Mouse (Mus musculus): ENCODE results near the gene Gm17018. TPM values are rescaled to one million over a fixed set of nuclear protein-coding genes. Genes with fewer than 3 reads are reported as not detected.

Gm17018 gene
- 10.9 and 16.3 TPM in 2 replicates for polyA plus RNA-seq (2012; rRNA removed)

DNA sequence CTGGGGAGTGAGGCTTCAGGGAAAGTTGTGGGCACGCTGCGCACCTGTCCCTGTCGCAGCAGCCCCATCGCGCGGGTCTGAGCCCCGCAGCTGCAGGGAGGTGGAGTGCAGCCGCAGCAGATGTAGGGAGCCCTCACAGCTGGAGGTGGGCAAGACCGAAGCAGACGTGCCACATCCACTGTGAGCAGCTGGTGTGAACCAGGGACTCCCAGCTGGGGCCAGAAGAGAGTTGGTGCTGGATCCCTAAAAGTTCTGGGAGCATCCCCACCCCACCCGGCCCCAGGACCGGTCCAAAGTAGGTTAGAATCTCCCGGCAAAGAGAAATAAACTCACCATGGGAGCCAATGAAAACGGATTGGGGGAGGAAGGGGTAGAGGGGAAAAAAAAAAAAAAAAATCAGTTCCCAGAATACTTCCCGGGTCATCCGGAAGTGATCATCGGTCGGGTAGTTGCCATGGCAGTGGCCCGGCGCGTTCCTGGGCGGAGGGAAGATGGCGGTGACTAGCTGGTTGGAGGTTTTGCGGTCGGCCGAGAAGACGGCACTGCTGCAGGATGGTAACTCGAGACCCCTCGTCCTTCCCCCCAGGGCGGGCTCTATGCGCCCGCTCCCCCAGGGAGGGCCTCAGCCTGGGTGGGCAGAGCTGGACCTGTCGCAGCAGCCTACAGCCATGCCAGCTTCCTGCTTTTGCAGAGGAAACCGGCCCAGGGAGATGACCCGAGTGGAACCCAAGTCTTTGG, at the start of gene Gm17018, which contains the start of gene Poll:
Gm17018 (plus strand) TSS at position 463 of the 738 bp plus-strand sequence.
Poll (minus strand) TSS at position 379 of the 738 bp plus-strand sequence.
- Histone ChIP-seq H3K27ac (ENCODE audit: insufficient read depth, low read depth, low read length) (no peak within 1 kb of the TSS), H3K36me3 (ENCODE audit: control insufficient read depth, insufficient read depth, low read length) (no peaks in the 10 kb centered on the region), H3K27me3 (replicated peaks; ENCODE audit: control insufficient read depth, insufficient read depth, low read length) (no peaks in the 10 kb centered on the region), H3K4me1 (ENCODE audit: control insufficient read depth, insufficient read depth, low read length) (peaks cover 5% of the 10 kb centered on the region; the same call in 1 of the 2 replicates), H3K4me3 (ENCODE audit: insufficient read depth, low read depth, low read length) (peak within 1 kb of the TSS; percentile 98)
- WGBS: under 1% methylated on average over 35 of the region's 35 CpGs
- DNase-seq: peak; percentile 89
- peak; percentile 17 for TF ChIP-seq POLR2A (IDR thresholded peaks at IDR 0.05; ENCODE audit: low read depth, low read length)
- no peak for TF ChIP-seq CTCF (conservative IDR thresholded peaks at IDR 0.05; ENCODE audit: insufficient read depth, insufficient read length, low read depth, low read length)

DNA sequence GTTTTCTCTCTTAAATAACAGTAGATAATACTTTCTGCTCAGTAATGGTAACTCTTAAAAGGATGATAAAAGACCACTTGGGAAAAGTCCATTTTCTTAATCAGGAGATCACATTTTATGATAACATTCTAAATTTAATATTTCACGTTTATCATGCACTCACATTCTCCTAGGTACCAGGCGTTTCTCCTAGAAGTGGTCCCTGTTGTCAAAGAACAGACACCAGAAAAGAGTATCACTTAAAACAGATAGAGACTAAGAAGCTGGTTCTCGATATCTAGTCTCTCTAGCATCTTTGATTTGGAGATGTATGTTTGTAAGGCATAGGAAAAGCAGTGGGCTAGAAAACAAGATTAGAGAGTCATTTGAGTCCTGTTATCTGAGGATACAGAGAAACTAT, 49.7 kb upstream of the Gm17018 start:
- TF ChIP-seq CTCF (conservative IDR thresholded peaks at IDR 0.05; ENCODE audit: insufficient read depth, insufficient read length, low read depth, low read length): no peak
- no peak for TF ChIP-seq POLR2A (IDR thresholded peaks at IDR 0.05; ENCODE audit: low read depth, low read length)
- 83% methylated on average over 3 of the region's 3 CpGs for WGBS
- no peak overlapping the region for H3K27ac ChIP-seq (ENCODE audit: insufficient read depth, low read depth, low read length)

DNA sequence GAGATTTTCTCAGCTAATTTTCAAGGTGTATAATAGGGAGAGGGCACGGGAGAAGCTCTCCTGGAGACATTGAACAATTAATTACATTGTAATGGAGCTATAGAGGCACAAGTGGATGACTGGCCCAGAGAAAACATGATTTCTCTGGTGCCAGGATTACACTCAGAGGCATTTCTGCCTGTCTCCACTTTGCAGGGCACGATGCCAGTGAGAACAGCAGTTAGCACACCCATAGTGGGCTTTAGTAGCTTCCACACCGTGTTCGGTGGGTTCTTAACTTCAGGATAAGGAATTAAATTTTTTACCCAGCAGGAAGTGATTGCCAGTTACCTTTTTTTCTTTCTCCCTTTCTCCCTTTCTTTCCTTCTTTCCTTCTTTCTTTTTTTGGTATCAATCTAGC, 49.0 kb upstream of the Gm17018 start:
- DNase-seq: no peak
- 85% methylated on average over 4 of the region's 4 CpGs for WGBS

More for the DNA sequence above, 49.7 kb upstream of the Gm17018 start:
- Histone ChIP-seq H3K4me1 (ENCODE audit: control insufficient read depth, insufficient read depth, low read length) (no peaks in the 10 kb centered on the region), H3K36me3 (ENCODE audit: control insufficient read depth, insufficient read depth, low read length) (no peaks in the 10 kb centered on the region; the same call in 1 of the 2 replicates), H3K27me3 (replicated peaks; ENCODE audit: control insufficient read depth, insufficient read depth, low read length) (no peaks in the 10 kb centered on the region), H3K4me3 (ENCODE audit: insufficient read depth, low read depth, low read length) (no peak overlapping the region)
- DNase-seq: no peak

DNA sequence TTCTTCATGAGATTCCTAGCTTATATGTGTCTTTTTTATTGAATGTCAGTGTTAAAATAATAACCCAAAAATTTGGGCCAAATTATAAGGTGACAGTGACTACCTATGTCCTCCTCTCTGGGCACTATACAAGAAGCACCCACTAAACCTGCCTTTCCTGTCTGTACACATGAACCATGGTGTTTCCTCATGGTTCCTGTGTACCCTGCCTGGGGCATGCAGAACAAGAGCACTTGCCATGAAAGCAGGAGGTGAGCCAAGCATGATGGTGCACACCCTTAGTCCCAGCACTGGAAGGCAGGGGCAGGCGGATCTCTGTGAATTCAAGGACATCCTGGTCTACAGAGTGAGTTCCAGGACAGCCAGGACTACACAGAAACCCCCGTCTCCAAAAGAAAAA, 45.1 kb upstream of the Gm17018 start:
- 91% methylated on average over 2 of the region's 2 CpGs for WGBS
- Histone ChIP-seq H3K36me3 (ENCODE audit: control insufficient read depth, insufficient read depth, low read length) (no peaks in the 10 kb centered on the region; the same call in 1 of the 2 replicates), H3K4me1 (ENCODE audit: control insufficient read depth, insufficient read depth, low read length) (no peaks in the 10 kb centered on the region), H3K27ac (ENCODE audit: insufficient read depth, low read depth, low read length) (no peak overlapping the region), H3K27me3 (replicated peaks; ENCODE audit: control insufficient read depth, insufficient read depth, low read length) (no peaks in the 10 kb centered on the region), H3K4me3 (ENCODE audit: insufficient read depth, low read depth, low read length) (no peak overlapping the region)
- TF ChIP-seq CTCF (conservative IDR thresholded peaks at IDR 0.05; ENCODE audit: insufficient read depth, insufficient read length, low read depth, low read length) (no peak), POLR2A (IDR thresholded peaks at IDR 0.05; ENCODE audit: low read depth, low read length) (no peak)
- DNase-seq: no peak

More for the DNA sequence above, 49.0 kb upstream of the Gm17018 start:
- no peak overlapping the region for H3K27ac ChIP-seq (ENCODE audit: insufficient read depth, low read depth, low read length)
- H3K4me1 ChIP-seq (ENCODE audit: control insufficient read depth, insufficient read depth, low read length): no peaks in the 10 kb centered on the region
- no peak for TF ChIP-seq CTCF (conservative IDR thresholded peaks at IDR 0.05; ENCODE audit: insufficient read depth, insufficient read length, low read depth, low read length)
- H3K36me3 ChIP-seq (ENCODE audit: control insufficient read depth, insufficient read depth, low read length): no peaks in the 10 kb centered on the region; the same call in 1 of the 2 replicates
- H3K4me3 ChIP-seq (ENCODE audit: insufficient read depth, low read depth, low read length): no peak overlapping the region
- no peaks in the 10 kb centered on the region for H3K27me3 ChIP-seq (replicated peaks; ENCODE audit: control insufficient read depth, insufficient read depth, low read length)

DNA sequence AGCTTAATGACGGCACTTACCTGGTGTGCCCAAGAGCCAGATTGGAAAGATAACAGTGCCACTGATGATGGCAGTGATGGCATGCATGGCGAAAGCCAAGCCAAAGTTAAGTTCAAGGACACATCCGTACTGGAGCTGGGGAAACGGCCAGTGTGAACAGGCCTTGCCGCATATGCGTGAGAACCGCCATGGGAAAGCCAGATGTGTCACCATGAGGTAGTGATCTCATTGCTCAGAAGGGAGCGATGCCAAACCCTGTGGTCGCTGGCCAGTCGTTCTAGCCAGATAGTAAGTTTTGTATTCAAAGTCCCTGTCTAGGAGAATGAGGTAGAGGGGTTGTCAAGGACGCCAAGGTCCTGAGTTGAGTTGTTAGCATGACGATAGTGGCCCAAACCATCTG, 44.2 kb upstream of the Gm17018 start:
- no peak overlapping the region for H3K27ac ChIP-seq (ENCODE audit: insufficient read depth, low read depth, low read length)
- H3K36me3 ChIP-seq (ENCODE audit: control insufficient read depth, insufficient read depth, low read length): no peaks in the 10 kb centered on the region; the same call in 1 of the 2 replicates
- WGBS: 91% methylated on average over 12 of the region's 12 CpGs
- no peak for TF ChIP-seq CTCF (conservative IDR thresholded peaks at IDR 0.05; ENCODE audit: insufficient read depth, insufficient read length, low read depth, low read length)
- H3K27me3 ChIP-seq (replicated peaks; ENCODE audit: control insufficient read depth, insufficient read depth, low read length): no peaks in the 10 kb centered on the region
- no peak overlapping the region for H3K4me3 ChIP-seq (ENCODE audit: insufficient read depth, low read depth, low read length)
- no peaks in the 10 kb centered on the region for H3K4me1 ChIP-seq (ENCODE audit: control insufficient read depth, insufficient read depth, low read length)
- DNase-seq: no peak

DNA sequence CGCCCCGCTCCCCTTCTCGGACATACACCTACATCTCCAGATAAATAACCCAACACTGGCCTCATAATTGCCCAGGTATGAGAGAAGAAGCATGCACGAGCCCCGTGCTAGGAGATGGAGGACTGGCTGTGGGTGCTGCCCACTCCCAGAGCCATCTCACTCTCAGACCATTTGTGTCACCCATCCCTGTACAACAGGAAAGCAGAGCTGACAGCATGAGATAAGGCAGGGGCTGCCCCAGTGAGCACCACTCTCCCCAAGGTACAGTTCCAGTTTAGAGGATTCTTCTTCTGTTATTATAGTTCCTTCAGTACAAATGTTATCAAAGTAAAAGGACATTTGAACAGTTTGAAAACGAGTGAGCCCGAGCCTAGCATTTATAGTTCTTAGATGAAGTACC, 33.0 kb upstream of the Gm17018 start:
- WGBS: 93% methylated on average over 7 of the region's 7 CpGs
- Histone ChIP-seq H3K36me3 (ENCODE audit: control insufficient read depth, insufficient read depth, low read length) (peaks cover 2% of the 10 kb centered on the region), H3K4me3 (ENCODE audit: insufficient read depth, low read depth, low read length) (no peak overlapping the region), H3K4me1 (ENCODE audit: control insufficient read depth, insufficient read depth, low read length) (no peaks in the 10 kb centered on the region), H3K27me3 (replicated peaks; ENCODE audit: control insufficient read depth, insufficient read depth, low read length) (no peaks in the 10 kb centered on the region), H3K27ac (ENCODE audit: insufficient read depth, low read depth, low read length) (no peak overlapping the region)
- no peak for TF ChIP-seq POLR2A (IDR thresholded peaks at IDR 0.05; ENCODE audit: low read depth, low read length)
- no peak for TF ChIP-seq CTCF (conservative IDR thresholded peaks at IDR 0.05; ENCODE audit: insufficient read depth, insufficient read length, low read depth, low read length)
- DNase-seq: no peak

DNA sequence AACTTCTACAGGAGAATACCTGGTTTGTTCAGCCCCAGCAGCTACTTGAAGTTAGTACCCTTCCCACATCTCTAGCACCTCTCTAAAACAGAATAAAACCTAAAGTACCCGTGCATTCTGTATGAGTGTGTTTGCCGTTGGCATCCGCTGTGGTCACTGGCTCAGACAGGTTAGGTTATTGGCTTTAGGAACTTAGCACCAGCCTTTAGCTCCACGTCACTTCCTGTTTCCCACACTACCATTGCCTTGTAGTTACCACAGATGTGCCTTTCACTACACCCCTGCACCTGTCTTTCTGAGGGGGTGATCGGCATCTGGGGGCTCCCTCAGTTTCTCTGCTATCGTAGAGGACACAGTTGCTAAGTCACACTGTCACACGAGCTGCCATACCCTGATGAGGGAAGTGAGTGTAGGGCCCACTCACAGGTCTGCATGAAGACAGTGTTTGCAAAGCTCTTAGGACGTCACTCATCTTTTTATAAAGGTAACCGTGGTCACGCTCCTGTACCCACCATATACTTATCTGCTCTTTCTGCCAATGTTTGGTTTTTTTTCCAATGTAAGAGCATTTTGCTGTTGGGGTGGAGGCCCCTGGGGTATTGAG, 32.4 kb upstream of the Gm17018 start:
- 89% methylated on average over 10 of the region's 10 CpGs for WGBS
- Histone ChIP-seq H3K36me3 (ENCODE audit: control insufficient read depth, insufficient read depth, low read length) (peaks cover 2% of the 10 kb centered on the region), H3K27me3 (replicated peaks; ENCODE audit: control insufficient read depth, insufficient read depth, low read length) (no peaks in the 10 kb centered on the region), H3K4me1 (ENCODE audit: control insufficient read depth, insufficient read depth, low read length) (no peaks in the 10 kb centered on the region), H3K27ac (ENCODE audit: insufficient read depth, low read depth, low read length) (no peak overlapping the region), H3K4me3 (ENCODE audit: insufficient read depth, low read depth, low read length) (no peak overlapping the region)
- TF ChIP-seq CTCF (conservative IDR thresholded peaks at IDR 0.05; ENCODE audit: insufficient read depth, insufficient read length, low read depth, low read length) (no peak), POLR2A (IDR thresholded peaks at IDR 0.05; ENCODE audit: low read depth, low read length) (no peak)
- no peak for DNase-seq
